Mouse (Mus musculus): ENCODE measurements around the gene Hoxa3.

Hoxa3 gene

DNA sequence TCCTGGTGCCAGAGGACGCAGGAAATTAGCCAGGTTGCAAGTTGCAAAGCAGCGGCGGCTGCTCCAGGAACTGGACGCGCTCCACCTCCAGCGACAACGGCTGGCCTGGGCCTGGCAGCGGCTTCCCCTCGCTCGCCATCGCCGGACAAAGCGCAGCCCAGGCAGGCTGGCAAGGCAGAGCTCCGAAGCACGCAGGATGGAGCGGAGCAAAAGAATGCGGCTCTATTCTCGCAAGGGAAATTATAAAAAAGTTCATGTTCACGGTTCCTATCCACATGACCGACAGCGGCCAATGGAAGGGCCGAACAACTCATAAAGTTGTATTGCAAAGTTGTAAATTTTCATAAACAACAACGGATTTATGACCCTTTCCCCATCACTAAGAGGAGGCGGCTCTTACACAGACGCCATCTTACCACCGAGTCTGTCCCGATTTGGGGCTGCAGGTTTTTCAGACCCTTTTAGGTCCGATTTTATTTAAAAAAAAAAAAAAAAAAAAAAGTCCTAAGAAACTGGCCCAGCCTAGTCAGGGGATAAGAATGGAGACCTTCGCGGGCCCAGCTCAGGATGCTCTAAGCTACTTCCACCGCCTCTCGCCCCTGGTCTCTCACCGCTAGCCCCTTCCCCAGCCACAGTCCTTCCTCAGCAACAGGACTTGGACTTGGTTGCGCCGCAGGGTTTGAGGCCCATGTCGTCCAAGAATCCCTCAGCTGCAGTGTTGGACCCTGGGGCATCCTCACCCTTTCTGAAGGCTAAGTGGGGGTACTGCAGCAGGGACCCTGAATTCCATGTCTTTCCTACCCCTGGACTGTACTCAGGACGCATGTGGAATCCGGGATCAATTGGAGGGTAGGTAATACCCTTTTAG is at the start of gene Hoxa3, which contains the start of gene Gm28308:
Gene Hoxa3 (minus strand): TSS at position 218 of the 868 bp plus-strand sequence.
Gene Gm28308 (minus strand): TSS at position 221 of the 868 bp plus-strand sequence.
- DNase-seq (ENCODE audit: low spot score), result peak; percentile 91

DNA sequence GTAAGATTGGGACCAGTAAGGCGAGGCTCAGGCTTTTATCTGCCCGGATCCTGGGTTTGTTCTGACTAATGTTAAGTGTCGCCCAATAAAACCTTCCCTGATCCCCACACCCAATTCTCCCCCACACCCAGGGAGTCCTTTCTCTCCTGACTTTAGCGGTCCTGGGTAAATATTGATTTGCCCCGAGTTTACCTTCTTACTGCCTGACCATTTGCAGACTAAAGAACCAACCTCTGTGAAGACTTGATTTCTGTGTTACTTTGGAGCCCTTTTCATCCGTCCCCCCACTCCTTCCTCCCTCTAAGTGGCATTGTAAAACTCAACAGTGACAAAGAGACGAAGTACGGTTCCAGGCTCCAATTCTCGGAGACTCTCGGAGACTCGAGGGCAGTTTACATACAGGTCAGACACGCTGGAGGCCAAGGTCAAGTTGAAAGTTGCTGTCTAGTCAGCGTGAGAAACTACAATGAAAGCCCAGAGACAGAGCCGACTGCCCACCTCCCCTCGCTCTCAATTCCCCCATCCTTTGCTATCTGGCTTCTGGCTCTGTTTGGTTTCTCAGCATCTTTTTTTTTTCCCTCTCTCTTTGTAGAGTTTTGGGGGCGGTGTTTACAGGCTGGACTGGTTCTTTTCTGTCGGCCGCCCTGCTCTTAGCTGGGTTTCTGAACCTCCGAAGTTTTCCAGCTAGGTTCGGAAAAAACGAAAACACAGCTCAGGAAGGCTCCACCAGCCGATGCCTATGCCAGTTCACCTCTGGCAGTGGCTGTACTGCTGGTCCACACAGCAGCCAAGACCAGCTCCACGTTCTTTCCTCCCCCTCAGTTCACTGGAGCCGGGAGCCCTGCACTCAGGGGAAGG is 49.6 kb upstream of the Hoxa3 start:
- DNase-seq (ENCODE audit: low spot score), result no peak

DNA sequence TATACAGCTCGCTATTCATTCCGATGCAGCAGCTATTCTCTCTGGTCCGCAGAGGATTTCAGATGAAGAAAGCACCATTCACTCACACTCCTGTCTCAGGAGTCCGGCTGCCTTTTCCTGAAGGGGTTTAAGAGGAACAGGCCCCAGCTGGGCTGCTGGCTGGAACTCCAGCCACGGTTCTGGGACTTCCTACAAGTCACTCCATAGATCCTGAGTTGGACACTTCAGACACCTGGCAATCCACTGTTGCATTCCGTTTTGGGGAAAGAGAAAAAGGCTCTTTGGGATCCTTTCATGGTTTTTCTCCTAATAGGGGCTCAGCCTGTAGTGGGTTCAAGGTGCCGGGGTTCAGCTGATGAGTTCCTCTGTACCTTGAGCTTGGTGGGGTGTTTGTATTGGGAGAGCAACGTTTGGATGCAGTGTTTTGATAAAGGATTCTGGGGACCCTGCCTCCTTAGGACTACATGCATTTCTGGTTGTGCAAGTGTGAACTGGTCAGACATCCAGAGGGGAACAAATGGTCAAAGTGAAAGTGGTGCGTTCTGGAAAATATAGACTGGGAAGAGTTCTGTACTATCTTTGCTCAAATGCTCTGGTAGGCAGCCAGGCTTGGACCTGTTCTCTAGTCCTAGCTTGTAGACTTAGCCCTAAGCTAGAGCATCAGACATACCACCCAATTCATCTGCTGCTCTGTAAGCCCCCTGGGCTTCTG is 48.8 kb upstream of the Hoxa3 start:
- no peak for DNase-seq (ENCODE audit: low spot score)

DNA sequence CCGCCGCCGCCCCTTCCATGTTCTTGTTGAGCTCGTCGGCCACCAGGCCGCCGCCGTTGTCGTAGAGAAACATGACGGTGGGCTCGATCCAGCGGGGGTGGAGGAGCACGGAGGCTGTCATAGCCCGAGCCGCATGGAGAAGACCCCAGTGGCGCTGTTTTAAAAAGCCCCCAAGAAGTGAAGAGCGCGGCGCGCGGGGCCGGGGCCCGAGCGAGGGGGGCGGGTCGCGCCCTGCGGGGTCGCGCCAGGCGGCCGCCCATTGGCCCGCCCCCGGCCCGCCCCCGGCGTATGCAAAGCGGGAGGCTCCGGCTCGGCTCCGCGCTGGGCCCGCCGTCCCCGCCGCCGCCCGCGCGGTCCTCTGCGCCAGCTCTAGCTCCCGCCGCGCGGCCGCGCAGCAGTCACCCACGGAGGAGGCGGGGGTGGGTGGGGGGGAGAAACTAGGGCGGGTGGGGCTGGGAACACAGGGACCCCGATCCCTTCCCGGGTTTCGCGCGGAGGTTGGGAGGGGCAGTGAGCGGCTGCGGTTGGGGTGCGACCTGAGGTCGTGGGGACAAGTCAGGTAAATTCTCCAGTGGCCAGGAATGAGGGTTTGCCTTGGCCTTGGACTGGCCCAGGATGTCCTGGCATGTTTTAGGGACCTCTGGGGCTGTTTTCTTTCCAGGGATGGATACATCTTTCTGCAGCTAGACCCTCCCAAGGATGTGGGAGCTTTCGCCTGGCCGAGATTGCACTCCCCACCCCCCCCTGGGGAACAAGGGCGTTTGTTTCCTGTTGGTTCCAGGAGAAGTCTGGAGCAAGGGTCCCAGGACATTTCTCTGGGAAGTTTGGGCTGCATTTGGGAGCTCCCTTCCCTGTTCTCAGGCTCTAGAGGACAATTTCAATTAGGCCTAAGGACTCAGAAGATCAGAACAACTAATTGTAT is 47.8 kb upstream of the Hoxa3 start, which contains the start of gene Hoxa13:
Gene Hoxa13 (minus strand): TSS at position 227 of the 922 bp plus-strand sequence.
- DNase-seq (ENCODE audit: low spot score), result no peak

DNA sequence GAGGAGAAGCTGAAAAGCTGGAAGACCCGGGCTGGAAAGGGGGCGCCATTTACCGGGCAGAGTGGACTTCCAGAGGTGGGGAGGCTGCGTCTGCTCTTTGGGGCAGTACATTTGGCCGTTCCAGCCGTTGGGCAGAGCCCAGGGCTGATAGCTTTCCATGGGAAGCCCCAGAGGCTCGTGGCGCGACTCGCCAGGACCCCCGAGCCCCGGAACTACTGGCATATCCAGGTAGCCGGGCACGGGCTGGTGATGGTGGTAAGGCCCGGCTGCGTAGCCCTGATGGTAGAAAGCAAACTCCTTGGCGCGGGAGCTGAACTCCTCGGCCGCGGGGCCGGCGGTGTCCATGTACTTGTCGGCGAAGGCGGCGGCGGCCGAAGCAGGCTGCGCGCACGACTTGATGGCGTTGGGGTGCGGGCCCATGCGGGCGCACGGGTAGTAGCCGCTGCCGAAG is 46.7 kb upstream of the Hoxa3 start:
- no peak for DNase-seq (ENCODE audit: low spot score)

DNA sequence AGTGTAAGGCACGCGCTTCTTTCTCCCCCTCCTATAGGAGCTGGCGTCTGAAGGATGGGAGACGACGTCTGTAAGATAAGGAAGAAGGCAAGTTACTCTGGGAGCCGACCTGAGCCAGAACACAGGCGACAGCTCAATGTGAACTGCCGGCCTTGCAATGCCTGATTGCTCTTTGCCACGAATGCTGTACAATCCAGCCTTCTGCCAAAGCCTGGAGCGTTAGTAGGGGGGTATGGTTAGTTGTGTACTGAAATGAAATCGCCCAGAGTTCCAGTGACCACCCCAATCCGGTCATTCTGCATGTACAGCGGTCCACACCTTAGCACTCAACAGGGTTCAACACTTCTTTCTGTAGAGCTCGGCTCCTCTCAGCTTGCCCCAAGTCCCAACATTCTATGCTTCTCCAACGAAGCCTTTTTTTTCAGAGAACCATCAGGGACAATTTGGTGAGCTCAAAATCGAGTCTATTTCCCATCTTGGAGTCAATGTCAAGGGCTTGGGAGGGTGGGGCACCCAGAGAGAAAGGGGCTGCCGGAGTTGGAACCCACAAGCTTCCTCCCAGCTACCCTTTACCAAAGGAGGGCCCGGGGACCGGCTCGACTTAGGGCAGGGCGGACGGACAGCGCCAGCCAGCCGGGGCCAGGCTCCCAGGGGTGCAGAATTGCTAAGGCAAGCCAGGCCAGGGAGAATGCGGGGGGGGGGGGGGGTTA is 46.1 kb upstream of the Hoxa3 start:
- DNase-seq (ENCODE audit: low spot score), result no peak

DNA sequence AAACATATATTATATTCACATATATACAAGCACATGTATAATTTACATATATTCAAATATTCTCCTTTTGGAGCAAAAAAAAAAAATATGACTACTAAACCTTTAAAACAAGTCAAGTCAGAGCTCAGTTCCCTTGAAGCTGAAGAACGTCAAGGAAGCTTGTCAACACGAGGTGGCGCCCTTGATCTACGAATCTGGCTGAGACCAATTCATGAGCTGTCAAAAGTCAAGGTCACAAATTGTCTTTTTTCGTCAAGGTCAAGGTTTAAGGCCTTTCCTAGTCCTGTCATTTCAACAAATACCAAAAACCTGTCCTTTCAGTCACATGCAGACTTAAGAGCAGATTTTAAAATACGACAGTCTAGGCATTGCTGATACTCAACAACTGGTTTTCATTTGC is 43.8 kb upstream of the Hoxa3 start:
- peak; percentile 90 for DNase-seq (ENCODE audit: low spot score)

DNA sequence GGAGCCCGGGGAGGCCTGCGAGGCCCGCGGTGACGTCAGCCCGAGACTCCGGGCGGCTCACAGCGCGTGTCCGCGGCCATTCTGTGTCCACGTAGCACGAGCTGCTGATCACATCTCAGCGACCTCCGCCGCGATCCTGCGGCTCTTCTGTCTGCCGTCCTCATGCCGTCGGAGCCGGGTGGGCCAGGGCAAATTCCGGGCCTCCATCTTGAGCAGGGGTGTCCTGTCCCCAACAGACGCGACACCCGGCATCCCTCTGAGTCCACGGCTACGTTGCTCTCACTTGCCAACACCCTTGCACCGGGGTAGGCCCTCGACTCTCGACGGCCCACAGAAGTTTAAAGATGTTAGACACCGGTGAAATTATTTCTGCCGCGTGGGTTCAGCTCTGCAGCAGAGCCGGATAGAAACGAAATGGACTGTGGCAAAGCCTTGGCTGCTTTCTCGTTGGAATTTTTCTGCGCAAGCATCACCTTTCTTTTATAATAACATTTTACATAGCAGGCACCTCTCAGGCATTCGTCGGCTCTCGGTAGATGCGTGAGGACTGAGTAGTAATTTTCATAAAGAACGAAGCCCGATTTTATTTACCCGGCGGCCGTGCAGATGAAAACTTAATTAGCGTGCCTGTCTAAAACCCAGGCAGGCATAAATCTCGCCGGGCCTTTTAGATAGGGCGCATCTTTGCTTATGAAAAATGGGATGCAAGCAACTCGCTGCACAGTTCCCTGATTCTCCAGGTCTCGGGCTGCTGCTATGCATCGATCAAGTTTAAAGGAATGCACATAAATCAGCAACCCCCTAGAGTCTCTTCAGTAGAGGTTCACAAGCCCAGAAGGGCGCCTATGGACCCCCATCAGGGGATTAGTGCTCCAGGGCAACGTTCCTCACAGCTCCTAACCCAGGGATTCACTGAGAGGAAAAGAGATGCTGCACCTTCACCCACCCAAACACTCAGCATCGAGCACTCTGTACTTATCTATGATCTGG is 40.7 kb upstream of the Hoxa3 start:
- DNase-seq (ENCODE audit: low spot score), result no peak

DNA sequence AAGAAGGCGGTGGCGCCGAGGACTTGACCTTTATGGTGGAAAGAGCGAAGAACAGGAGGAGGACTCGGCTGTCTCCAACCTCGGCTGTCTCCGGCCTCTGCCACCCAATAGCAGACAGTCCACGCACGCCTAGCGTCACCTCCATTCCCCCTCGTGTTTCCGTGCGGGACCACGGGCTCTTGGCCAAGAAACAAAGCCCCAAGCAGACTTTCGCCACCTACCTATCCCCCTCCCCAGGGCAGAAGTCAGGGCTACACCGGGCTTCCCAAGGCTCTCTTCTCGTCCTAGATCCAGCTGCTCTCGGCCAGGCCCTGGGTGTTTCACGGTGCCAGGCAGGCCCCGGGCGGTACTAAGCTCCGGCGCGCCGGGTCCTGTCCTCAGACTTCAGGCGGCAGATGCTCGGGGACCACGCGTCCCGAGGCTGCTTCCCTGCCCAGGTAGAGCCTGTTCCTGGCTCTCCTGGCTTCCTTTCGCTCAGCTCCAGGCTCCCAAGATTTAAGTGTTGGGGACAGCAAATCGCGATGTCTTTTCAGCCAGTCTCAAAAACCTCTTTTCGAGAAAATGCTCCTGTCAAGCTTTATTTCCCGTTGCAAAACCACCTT is 39.7 kb upstream of the Hoxa3 start:
- no peak for DNase-seq (ENCODE audit: low spot score)

DNA sequence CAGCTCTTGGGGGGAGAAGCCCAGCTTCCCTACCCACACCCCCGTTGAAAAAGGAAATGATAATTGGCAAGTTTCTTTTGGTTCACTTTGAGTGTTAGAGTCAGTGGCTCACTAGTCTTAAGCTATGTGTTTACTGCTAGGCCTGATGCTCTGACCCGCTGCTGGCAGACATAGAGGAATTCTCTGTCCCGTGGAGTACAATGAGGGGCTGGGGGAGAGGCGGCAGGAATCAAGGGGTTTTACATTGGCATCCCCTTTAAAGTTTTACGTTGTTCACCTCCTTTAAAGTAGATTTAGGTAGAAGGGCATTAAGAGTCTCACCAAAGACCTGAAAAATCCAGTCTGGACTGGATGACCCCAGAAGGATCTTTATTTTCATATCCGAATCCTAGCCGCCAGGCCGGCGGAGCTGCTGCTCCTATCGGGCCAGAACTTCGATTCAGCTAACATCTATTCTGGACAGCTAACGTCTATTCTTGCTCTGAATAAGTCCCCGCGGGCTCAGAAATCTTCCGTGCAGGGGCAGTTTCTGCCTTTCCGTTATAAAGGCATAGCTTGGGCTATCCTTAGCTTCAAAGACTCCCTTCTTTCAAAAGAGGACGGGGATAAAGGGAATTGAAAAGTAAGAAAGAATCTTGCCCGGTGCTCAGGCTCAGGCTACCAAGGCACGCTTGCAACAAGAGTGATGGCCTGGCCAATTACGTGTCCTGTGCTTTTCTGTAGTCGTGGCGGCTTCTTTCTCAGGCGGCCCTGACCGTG is 39.1 kb upstream of the Hoxa3 start:
- DNase-seq (ENCODE audit: low spot score), result no peak

DNA sequence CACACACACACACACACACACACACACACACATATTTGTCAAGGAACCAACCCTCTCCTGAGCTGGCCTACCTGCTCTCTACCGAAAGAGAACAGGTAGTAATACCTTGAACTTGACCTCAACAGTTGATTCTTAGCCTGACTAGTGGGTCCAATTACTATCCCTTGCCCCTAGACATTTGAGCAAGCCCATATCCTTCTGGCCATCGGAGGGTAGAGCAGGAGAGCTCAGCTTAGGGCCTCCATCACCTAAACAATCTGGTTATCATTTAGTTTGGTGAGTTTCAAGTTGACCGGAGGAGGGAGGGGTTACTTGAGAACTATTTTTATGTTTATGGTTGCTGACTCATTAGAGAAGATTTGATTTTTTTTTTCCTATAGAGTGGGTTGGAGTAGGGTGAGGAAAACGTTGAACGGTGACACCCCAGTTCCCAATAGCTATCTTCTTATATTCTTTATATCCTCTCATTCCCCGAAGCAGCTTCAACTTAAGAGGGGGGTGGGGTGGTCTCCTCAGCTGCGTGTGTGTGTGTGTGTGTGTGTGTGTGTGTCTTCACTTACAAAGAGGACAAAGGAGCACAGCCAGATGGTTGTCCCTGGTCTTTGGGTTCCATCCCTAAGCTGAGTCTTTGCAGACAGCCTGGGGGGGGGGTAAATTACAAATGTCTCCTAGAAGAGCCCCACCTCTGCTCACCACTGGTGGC is 38.2 kb upstream of the Hoxa3 start:
- no peak for DNase-seq (ENCODE audit: low spot score)

DNA sequence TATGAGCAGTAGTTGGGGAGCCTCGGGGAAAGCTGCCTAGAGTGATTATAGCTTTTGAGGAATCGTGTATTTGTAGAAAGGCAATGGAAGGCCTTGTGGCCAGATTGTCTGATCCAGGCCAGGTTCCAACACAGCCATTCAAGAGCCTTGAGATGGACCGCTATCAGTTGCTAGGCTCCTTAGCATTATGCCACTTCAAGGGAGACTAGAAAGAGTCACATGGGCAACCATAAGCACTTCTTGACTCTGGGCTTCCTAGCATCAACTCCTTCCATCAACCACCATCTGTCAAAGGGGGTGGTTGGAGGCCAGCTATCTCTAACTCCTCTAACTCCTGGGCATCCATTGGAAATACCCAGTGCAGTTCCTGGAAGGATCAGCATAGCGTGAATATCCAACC is 36.7 kb upstream of the Hoxa3 start:
- DNase-seq (ENCODE audit: low spot score), result no peak

DNA sequence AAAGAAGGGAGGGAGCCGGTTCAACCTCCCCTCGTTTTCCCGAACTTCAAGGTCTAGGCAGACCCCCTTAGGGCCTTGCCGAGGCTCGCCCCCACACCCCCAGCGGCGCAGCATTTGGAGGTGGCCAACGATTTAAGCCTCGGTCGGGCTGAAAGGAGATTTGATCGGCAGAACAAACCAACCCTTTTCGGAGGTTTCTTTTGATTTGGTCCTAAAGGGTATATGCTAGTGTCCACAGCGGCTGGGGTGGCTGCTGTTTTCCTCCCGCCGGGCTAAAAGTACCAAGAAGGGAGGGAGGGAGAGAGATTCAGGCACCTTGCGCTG is 36.2 kb upstream of the Hoxa3 start:
- no peak for DNase-seq (ENCODE audit: low spot score)

DNA sequence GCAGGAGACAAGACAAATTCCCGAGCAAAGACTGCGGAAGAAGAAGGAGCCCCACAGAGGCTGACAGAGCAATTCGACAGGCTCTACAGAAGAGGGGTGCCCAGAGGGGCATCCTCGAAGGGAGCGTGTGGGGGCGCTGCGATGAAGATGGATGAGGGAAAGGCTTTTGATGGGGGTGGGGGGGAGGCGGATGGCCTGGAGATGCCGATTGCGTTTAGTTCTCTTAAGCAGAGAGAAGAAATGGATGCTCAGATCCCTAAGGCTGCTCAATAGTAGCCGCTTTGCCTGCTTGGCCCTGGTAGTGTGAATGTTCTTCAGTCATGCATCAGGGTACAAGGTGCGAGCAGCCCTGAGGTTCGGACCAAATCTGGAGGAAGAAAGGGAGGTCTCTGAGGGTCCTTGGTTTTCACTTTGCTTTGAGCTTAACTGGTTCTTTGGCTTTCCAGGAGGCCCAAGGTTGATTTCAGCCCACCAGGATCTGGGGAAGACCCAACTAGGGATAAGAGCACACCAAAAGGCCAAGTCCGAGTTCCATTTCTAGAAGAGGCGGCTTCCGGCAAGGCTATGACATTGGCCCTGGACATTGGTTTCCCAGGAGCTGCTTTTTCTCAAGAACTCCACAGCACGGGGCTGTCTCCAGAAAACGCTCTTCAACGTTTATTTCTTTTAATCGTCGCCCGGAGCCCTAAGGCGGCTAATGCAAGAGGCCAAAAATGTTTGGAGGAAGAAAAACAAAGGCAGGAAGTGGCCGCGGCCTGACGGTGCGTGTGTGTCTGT is 35.7 kb upstream of the Hoxa3 start:
- no peak for DNase-seq (ENCODE audit: low spot score)

DNA sequence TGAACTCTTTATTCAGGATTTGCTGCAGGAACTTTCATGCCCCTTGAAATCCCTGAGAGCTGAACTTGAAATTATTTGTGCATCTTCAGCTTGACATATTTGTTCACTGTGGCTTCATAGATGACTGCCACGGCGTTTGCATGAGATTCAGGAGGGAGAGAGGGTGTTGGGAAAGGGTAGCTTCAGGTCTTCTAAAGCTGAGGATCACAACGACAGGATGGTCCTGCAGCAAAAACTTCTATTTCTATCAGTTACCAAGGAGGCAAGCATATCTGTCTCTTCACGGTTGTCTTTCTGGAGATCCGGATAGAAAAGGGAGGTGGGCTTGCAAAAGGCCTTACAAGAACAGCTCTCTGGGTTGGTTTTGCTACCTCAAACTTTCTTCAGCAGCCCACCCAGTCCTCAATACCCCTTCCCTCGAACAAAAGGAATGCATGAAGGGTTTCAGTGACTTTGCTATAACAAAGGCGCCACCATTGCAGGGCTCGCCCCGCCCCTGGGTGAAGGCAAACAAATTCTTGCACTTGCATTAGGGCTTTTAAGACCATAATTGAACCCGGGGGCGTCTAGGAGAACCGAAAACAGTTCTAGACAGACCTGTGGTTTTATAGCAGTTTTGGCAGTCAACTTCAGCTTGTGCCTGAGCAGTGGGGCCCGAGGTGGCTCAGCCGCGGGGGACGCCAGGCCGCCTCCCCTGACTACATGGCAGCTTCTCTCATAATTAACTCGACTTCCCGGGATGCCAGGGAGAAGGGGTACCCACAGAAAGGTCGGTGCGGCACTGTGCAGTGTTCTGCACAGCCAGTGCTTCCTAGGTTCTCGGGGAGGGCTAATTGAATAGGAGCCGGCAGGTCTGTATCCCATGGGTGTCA is 34.9 kb upstream of the Hoxa3 start:
- DNase-seq (ENCODE audit: low spot score), result no peak

DNA sequence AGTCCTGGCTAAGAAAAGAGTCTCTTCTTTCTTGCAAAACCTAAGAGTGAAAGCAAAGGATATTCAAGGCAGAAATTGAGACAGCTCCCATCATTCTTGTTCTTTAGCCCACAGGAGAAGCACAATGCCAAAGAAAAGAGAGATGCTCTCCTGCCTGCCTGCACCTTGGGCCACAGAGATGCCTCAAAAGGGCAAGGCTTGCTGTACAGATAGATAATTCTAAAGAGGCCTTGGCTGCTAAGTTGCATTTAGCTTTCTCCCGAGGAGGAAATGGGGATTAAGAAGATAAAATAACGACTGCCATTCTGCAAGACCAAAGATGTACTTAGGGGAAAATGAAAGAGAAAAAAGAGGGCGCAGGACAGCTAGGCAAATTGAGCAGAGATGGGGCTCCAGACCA is 33.8 kb upstream of the Hoxa3 start:
- DNase-seq (ENCODE audit: low spot score), result no peak
